Mouse (Mus musculus) myocyte (in vitro differentiated cells): ENCODE measurements around the gene Tars.

ENCODE experiments used
- CEBPB ChIP-seq: IDR thresholded peaks from 2 replicates; pipeline ENCODE4 v1.6.1; 2011; ENCODE audit warnings: mild to moderate bottlenecking, moderate library complexity; ENCODE audit not compliant: poor library complexity, insufficient read depth, severe bottlenecking
- MAX ChIP-seq: IDR thresholded peaks from one replicate; pipeline ENCODE4 v1.6.1; 2011; ENCODE audit warnings: low read depth, mild to moderate bottlenecking, control low read depth
- POLR2A ChIP-seq: IDR thresholded peaks from one replicate; pipeline ENCODE4 v1.6.1; 2011; ENCODE audit warnings: low read depth, mild to moderate bottlenecking, control low read depth, moderate library complexity; ENCODE audit not compliant: insufficient read length
- POLR2AphosphoS2 ChIP-seq: IDR thresholded peaks from one replicate; pipeline ENCODE4 v1.6.1; 2011; ENCODE audit warnings: low read depth, control low read depth; ENCODE audit not compliant: insufficient read length
- TCF12 ChIP-seq: IDR thresholded peaks from one replicate; pipeline ENCODE4 v1.6.1; 2011; ENCODE audit warnings: mild to moderate bottlenecking, control low read depth; ENCODE audit not compliant: poor library complexity, insufficient read depth, severe bottlenecking
- TCF3 ChIP-seq: IDR thresholded peaks from one replicate; pipeline ENCODE4 v1.6.1; 2011; ENCODE audit warnings: low read depth, control low read depth; ENCODE audit not compliant: insufficient read length
- USF1 ChIP-seq: IDR thresholded peaks from one replicate; pipeline ENCODE4 v1.6.1; 2011; ENCODE audit warnings: low read depth, mild to moderate bottlenecking, control low read depth, moderate library complexity

- no peak for TF ChIP-seq TCF12
- no peak for TF ChIP-seq POLR2A
- no peak for TF ChIP-seq MAX
- no peak for TF ChIP-seq POLR2AphosphoS2
- TF ChIP-seq CEBPB, result no peak
- TF ChIP-seq USF1, result no peak
- TF ChIP-seq TCF3, result no peak
Measured at GRCm38 (mm10) chr15:11408155-11408826, 8.8 kb upstream of the Tars start.
